Mouse (Mus musculus) urinary bladder, adult 2 months (tissue): Measurements from ENCODE around the gene Casp2. TPM values are rescaled to one million over a fixed set of nuclear protein-coding genes. Genes with fewer than 3 reads are reported as not detected.

Experiments used
- polyA plus RNA-seq: library from polyadenylated mRNA; depleted of rRNA; stranded (reverse); fragments of >200 nt; gene quantifications from 2 replicates; pipeline ENCODE4 v1.2.3, GENCODE M21; 2012; rRNA removed

Gene Casp2
- polyA plus RNA-seq, 1 experiment = 35.1 TPM

Other genes starting within 250 kb of the Casp2 start
- gene Sva, start 226.6 kb upstream of the Casp2 start, polyA plus RNA-seq = not detected in 2 replicates
- gene Tas2r139, start 124.0 kb upstream of the Casp2 start, polyA plus RNA-seq = not detected in 2 replicates
- not detected in 2 replicates for gene Tas2r144, start 49.7 kb upstream of the Casp2 start, polyA plus RNA-seq
- 34.1 and 35.8 TPM in 2 replicates for gene Gstk1, start 19.1 kb upstream of the Casp2 start, polyA plus RNA-seq
- 2.5 and 3.1 TPM in 2 replicates for gene Tmem139, start 3.0 kb upstream of the Casp2 start, polyA plus RNA-seq
- gene Clcn1, start 21.7 kb downstream of the Casp2 start, polyA plus RNA-seq = 0.21 and 0.35 TPM in 2 replicates
- gene Fam131b, start 59.7 kb downstream of the Casp2 start, polyA plus RNA-seq = 0.63 and 0.92 TPM in 2 replicates
- gene Zyx, start 84.6 kb downstream of the Casp2 start, polyA plus RNA-seq = 124 and 140 TPM in 2 replicates
- gene Epha1, start 108.3 kb downstream of the Casp2 start, polyA plus RNA-seq = 27.6 and 33.6 TPM in 2 replicates
- 0.47 and 0.49 TPM in 2 replicates for gene Tas2r143, start 135.3 kb downstream of the Casp2 start, polyA plus RNA-seq
- gene Tas2r135, start 140.4 kb downstream of the Casp2 start, polyA plus RNA-seq = 0.30 and 0.37 TPM in 2 replicates
- gene Tas2r126, start 169.6 kb downstream of the Casp2 start, polyA plus RNA-seq = not detected in 2 replicates
- not detected in 2 replicates for gene Olfr458, start 200.2 kb downstream of the Casp2 start, polyA plus RNA-seq
- not detected in 2 replicates for gene Olfr457, start 211.3 kb downstream of the Casp2 start, polyA plus RNA-seq
- gene Olfr456, start 222.2 kb downstream of the Casp2 start, polyA plus RNA-seq = not detected in 2 replicates